Mouse (Mus musculus) ES-E14 (cell line): ENCODE measurements around the gene Gm45618.

Experiments used
- HCFC1 ChIP-seq: IDR thresholded peaks from 2 replicates; pipeline ENCODE4 v1.6.1; 2012; ENCODE audit warnings: low read length, inconsistent platforms, borderline replicate concordance; ENCODE audit not compliant: insufficient read depth
- MAFK ChIP-seq: IDR thresholded peaks from 2 replicates; pipeline ENCODE4 v1.6.1; 2014; ENCODE audit warnings: mild to moderate bottlenecking, low read depth, low read length, inconsistent platforms; ENCODE audit not compliant: insufficient read depth
- ZC3H11A ChIP-seq: IDR thresholded peaks from 2 replicates; pipeline ENCODE4 v1.6.1; 2012; ENCODE audit warnings: low read depth, mild to moderate bottlenecking, inconsistent platforms, low read length, borderline replicate concordance
- ZNF384 ChIP-seq: IDR thresholded peaks from 2 replicates; pipeline ENCODE4 v1.6.1; 2012; ENCODE audit warnings: low read depth, low read length, inconsistent platforms

DNA sequence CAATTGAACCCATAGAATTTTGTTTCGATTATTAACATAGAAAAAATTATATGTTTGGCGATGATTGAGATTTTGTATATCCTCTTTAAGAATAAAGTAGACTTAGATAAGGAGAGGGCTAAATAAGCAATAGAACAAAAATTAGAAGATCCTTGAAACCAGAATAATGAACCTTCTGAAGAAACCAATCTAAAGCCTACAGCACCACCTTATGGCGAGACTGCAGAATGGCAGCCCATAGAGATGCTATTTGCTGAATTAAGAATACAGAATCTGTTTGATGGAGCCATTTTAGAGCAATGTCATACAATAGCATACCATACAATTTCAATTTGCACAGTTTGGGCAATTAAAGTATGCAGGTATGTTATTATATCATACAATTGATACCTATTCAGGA is 49.3 kb upstream of the Gm45618 start:
- TF ChIP-seq ZNF384 (no peak), ZC3H11A (0 out of 2 replicates have a peak, but pooled peaks have one; percentile 29), MAFK (no peak), HCFC1 (no peak)
